Mouse (Mus musculus) embryonic facial prominence, embryonic 11.5 days (tissue): ENCODE measurements at regions not wholly inside any gene's neighbourhood (a gene's known extent, or its start where the extent isn't known, plus 50 kb on each side); places are given as distances from the start of the nearest gene placed in this dataset.

Source experiments
- ATAC-seq: fragments of 200-750 bp; cut with Nextera tagmentation; replicated peaks from 2 replicates; pipeline ENCODE4 v1.8.0; 2017; ENCODE audit warnings: low read depth; ENCODE audit not compliant: insufficient number of reproducible peaks, low FRiP score, low TSS enrichment
- DNase-seq: peaks from one replicate; pipeline ENCODE4 v3.0.0-alpha.2; 2015; ENCODE audit warnings: low spot score
- H3K27ac ChIP-seq: fragments of 300-500 bp; sonication (generic); replicated peaks from 2 replicates; pipeline ENCODE4 v1.5.1; 2014; ENCODE audit warnings: mild to moderate bottlenecking, low read depth, low read length, control low read depth
- H3K27me3 ChIP-seq: fragments of 300-500 bp; sonication (generic); 2 replicates; pipeline ENCODE4 v1.6.1; 2014; ENCODE audit warnings: mild to moderate bottlenecking, low read length, moderate library complexity, mixed read lengths; ENCODE audit not compliant: control insufficient read depth, insufficient read depth
- H3K36me3 ChIP-seq: fragments of 300-500 bp; sonication (generic); replicated peaks from 2 replicates; pipeline ENCODE4 v1.6.1; 2014; ENCODE audit warnings: low read depth, mild to moderate bottlenecking, low read length, moderate library complexity, mixed read lengths; ENCODE audit not compliant: control insufficient read depth, insufficient read depth
- H3K4me1 ChIP-seq: fragments of 300-500 bp; sonication (generic); 2 replicates; pipeline ENCODE4 v1.6.1; 2014; ENCODE audit warnings: low read length, mixed read lengths; ENCODE audit not compliant: control insufficient read depth, insufficient read depth
- H3K4me2 ChIP-seq: fragments of 300-500 bp; sonication (generic); 2 replicates; pipeline ENCODE4 v1.6.1; 2014; ENCODE audit warnings: low read depth, mild to moderate bottlenecking, control low read depth, low read length, moderate library complexity
- H3K4me3 ChIP-seq: fragments of 300-500 bp; sonication (generic); 2 replicates; pipeline ENCODE4 v1.5.1; 2014; ENCODE audit warnings: low read depth, low read length, control low read depth
- H3K9ac ChIP-seq: fragments of 300-500 bp; sonication (generic); replicated peaks from 2 replicates; pipeline ENCODE4 v1.6.1; 2014; ENCODE audit warnings: mild to moderate bottlenecking, control low read depth, low read length
- H3K9me3 ChIP-seq: fragments of 300-500 bp; sonication (generic); replicated peaks from 2 replicates; pipeline ENCODE4 v1.6.1; 2016; ENCODE audit warnings: mild to moderate bottlenecking, low read length, inconsistent platforms, mixed read lengths; ENCODE audit not compliant: control insufficient read depth
- whole genome bisulfite sequencing: fragments of 180-500 bp; shearing (Covaris S2); extraction: QIAGEN DNeasy Blood & Tissue Kit; methylation state at CpG from one replicate; pipeline ENCODE4 v1.1.7; 2014; 5-methylcytosine and 5-hydroxymethylcytosine counted together

- WGBS: 84% methylated on average over 3 of the region's 3 CpGs
- DNase-seq (no peak), ATAC-seq (no peak)
- Histone ChIP-seq H3K4me2 (no peak overlapping the region), H3K27me3 (no peaks in the 10 kb centered on the region), H3K4me1 (no peaks in the 10 kb centered on the region), H3K4me3 (no peak overlapping the region), H3K9me3 (no peaks in the 10 kb centered on the region), H3K27ac (no peak overlapping the region), H3K36me3 (no peaks in the 10 kb centered on the region), H3K9ac (no peak overlapping the region)
These were observed 167.3 kb downstream of the Hs3st3b1 start for GRCm38 (mm10) chr11:63754826-63755225.

DNA sequence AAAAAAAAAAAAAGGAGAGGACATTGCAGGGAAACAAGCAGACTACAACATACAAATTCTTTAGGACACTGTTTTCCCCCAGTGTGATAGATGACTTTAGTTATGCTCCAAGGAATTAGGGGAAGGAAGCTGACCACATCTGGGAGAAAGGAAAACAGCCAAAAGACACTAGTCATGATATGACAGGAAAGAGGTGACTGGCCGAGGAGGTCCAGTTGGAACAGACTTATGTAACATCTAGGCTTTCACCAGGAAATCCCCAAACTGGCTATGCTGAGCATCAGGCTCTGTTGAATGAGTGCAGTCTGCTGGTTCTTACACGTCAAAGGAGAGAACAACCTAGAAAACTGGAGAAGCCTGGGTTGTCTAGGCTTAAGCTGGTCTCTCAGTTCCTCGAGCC lies 163.8 kb downstream of the Hs3st3b1 start:
- Histone ChIP-seq H3K4me2 (no peak overlapping the region), H3K9ac (no peak overlapping the region), H3K36me3 (no peaks in the 10 kb centered on the region), H3K9me3 (no peaks in the 10 kb centered on the region), H3K4me3 (no peak overlapping the region), H3K27ac (no peak overlapping the region), H3K4me1 (no peaks in the 10 kb centered on the region), H3K27me3 (no peaks in the 10 kb centered on the region)
- WGBS: 89% methylated on average over 3 of the region's 3 CpGs
- no peak for ATAC-seq
- DNase-seq: no peak

- H3K9me3 ChIP-seq: no peaks in the 10 kb centered on the region
- no peaks in the 10 kb centered on the region for H3K36me3 ChIP-seq
- ATAC-seq (no peak), DNase-seq (no peak)
- H3K4me2 ChIP-seq: no peak overlapping the region
- no peak overlapping the region for H3K4me3 ChIP-seq
- no peaks in the 10 kb centered on the region for H3K4me1 ChIP-seq
- 80% methylated on average over 6 of the region's 6 CpGs for WGBS
- H3K9ac ChIP-seq: no peak overlapping the region
- H3K27me3 ChIP-seq: no peaks in the 10 kb centered on the region
- H3K27ac ChIP-seq: no peak overlapping the region
These were observed 160.5 kb downstream of the Hs3st3b1 start for GRCm38 (mm10) chr11:63761561-63761960.

- Histone ChIP-seq H3K27me3 (no peaks in the 10 kb centered on the region), H3K36me3 (no peaks in the 10 kb centered on the region), H3K4me1 (no peaks in the 10 kb centered on the region), H3K9ac (no peak overlapping the region), H3K9me3 (no peaks in the 10 kb centered on the region), H3K4me2 (no peak overlapping the region), H3K4me3 (no peak overlapping the region), H3K27ac (no peak overlapping the region)
- ATAC-seq (no peak), DNase-seq (no peak)
- WGBS: 63% methylated on average over 10 of the region's 10 CpGs
These were observed 154.3 kb downstream of the Hs3st3b1 start for GRCm38 (mm10) chr11:63767631-63768250.

GRCm38 (mm10) chr11:63769738-63770137 lies 152.4 kb downstream of the Hs3st3b1 start:
- H3K4me1 ChIP-seq: no peaks in the 10 kb centered on the region
- ATAC-seq (no peak), DNase-seq (no peak)
- no peak overlapping the region for H3K27ac ChIP-seq
- H3K4me3 ChIP-seq: no peak overlapping the region
- 97% methylated on average over 2 of the region's 2 CpGs for WGBS
- H3K9ac ChIP-seq: no peak overlapping the region
- no peaks in the 10 kb centered on the region for H3K36me3 ChIP-seq
- no peaks in the 10 kb centered on the region for H3K9me3 ChIP-seq
- no peak overlapping the region for H3K4me2 ChIP-seq
- no peaks in the 10 kb centered on the region for H3K27me3 ChIP-seq

DNA sequence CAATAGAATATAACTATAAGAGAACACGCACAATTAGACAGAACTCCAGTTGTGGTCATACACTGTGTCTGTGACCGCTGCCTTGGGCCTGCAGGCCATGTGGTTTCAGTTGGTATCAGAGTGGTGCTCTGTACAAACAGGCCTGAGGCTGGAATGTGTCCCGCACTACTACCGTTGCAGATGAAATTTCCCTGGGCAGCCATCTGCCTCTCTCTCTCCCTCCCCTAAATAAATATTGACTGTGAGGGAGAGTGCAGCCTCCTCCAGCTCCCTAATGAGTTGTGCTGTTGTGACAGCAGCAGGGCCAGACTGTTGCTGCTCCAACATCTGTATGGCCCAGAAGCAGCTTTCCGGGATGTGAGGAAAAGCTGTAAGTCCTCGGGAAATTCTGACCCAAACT lies 146.7 kb downstream of the Hs3st3b1 start:
- no peak overlapping the region for H3K9ac ChIP-seq
- DNase-seq (peak; percentile 66), ATAC-seq (0 out of 2 replicates have a peak, but pooled peaks have one; percentile 56)
- H3K9me3 ChIP-seq: no peaks in the 10 kb centered on the region
- H3K27ac ChIP-seq: no peak overlapping the region
- no peaks in the 10 kb centered on the region for H3K27me3 ChIP-seq
- WGBS: 29% methylated on average over 6 of the region's 6 CpGs
- H3K4me3 ChIP-seq: no peak overlapping the region
- no peaks in the 10 kb centered on the region for H3K4me1 ChIP-seq
- H3K36me3 ChIP-seq: no peaks in the 10 kb centered on the region
- H3K4me2 ChIP-seq: no peak overlapping the region

DNA sequence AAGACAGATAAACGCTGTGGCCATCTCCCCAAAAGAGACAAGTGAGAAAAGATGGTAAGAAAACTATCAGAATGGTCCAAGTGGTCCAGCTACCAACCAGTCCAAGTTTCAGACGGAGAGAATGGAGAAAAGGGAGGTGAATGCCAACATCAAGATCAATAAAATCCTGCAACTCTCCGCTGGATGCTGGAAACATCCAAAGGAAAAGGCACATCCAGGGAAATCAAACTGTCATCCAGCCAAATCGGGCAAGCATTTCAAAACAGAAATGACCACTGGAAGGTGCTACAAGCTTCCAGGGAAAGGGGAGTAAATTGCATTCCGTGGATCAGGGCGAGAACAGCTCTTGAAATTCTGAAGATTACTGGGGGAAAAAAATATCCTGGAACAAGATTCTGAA lies 142.7 kb downstream of the Hs3st3b1 start:
- Histone ChIP-seq H3K27ac (no peak overlapping the region), H3K27me3 (no peaks in the 10 kb centered on the region), H3K9ac (no peak overlapping the region), H3K36me3 (no peaks in the 10 kb centered on the region), H3K4me3 (no peak overlapping the region), H3K9me3 (no peaks in the 10 kb centered on the region), H3K4me1 (no peaks in the 10 kb centered on the region), H3K4me2 (no peak overlapping the region)
- WGBS: 75% methylated on average over 6 of the region's 6 CpGs
- ATAC-seq (no peak), DNase-seq (no peak)

GRCm38 (mm10) chr11:63781967-63782915 lies 139.8 kb downstream of the Hs3st3b1 start:
- DNase-seq (no peak), ATAC-seq (no peak)
- Histone ChIP-seq H3K9ac (no peak overlapping the region), H3K4me3 (no peak overlapping the region), H3K27me3 (no peaks in the 10 kb centered on the region; the same call in 1 of the 2 replicates), H3K27ac (no peak overlapping the region), H3K4me1 (no peaks in the 10 kb centered on the region), H3K4me2 (no peak overlapping the region), H3K9me3 (no peaks in the 10 kb centered on the region), H3K36me3 (no peaks in the 10 kb centered on the region)
- 70% methylated on average over 19 of the region's 19 CpGs for WGBS
